Mouse (Mus musculus): Measurements from ENCODE around the gene Prune2. TPM values are rescaled to one million over a fixed set of nuclear protein-coding genes. Genes with fewer than 3 reads are reported as not detected.

Prune2 gene
- polyA plus RNA-seq, 1 experiment from 2014 or later = 2.6 TPM

GRCm38 (mm10) chr19:17244544-17244943 is 288.6 kb downstream of the Prune2 start:
- Histone ChIP-seq H3K9ac (ENCODE audit: low read length) (no peak overlapping the region), H3K9me3 (ENCODE audit: control insufficient read depth, low read length) (no peaks in the 10 kb centered on the region), H3K27me3 (ENCODE audit: control insufficient read depth, insufficient read depth, low read length) (no peaks in the 10 kb centered on the region), H3K4me3 (ENCODE audit: low read depth, low read length) (no peak overlapping the region), H3K4me2 (ENCODE audit: low read depth) (no peak overlapping the region), H3K27ac (ENCODE audit: low read depth, low read length) (no peak overlapping the region), H3K4me1 (ENCODE audit: control insufficient read depth, insufficient read depth, low read length) (no peaks in the 10 kb centered on the region), H3K36me3 (ENCODE audit: control insufficient read depth, insufficient read depth, low read length) (no peaks in the 10 kb centered on the region)
- DNase-seq (ENCODE audit: low spot score) (no peak), ATAC-seq (ENCODE audit: insufficient read depth, low FRiP score, low TSS enrichment) (no peak)
- WGBS = 80% methylated on average over 7 of the region's 7 CpGs

GRCm38 (mm10) chr19:17247352-17247925 is 291.5 kb downstream of the Prune2 start:
- H3K27me3 ChIP-seq (ENCODE audit: control insufficient read depth, insufficient read depth, low read length) = no peaks in the 10 kb centered on the region
- no peak for DNase-seq (ENCODE audit: low spot score)
- WGBS = 90% methylated on average over 8 of the region's 8 CpGs
- H3K4me3 ChIP-seq (ENCODE audit: low read depth, low read length) = no peak overlapping the region
- H3K36me3 ChIP-seq (ENCODE audit: control insufficient read depth, insufficient read depth, low read length) = no peaks in the 10 kb centered on the region
- no peak overlapping the region for H3K9ac ChIP-seq (ENCODE audit: low read length)
- H3K4me1 ChIP-seq (ENCODE audit: control insufficient read depth, insufficient read depth, low read length) = no peaks in the 10 kb centered on the region
- no peaks in the 10 kb centered on the region for H3K9me3 ChIP-seq (ENCODE audit: control insufficient read depth, low read length)
- H3K27ac ChIP-seq (ENCODE audit: low read depth, low read length) = no peak overlapping the region
- no peak for ATAC-seq (ENCODE audit: insufficient read depth, low FRiP score, low TSS enrichment)
- no peak overlapping the region for H3K4me2 ChIP-seq (ENCODE audit: low read depth)

- 83% methylated on average over 9 of the region's 9 CpGs for whole genome bisulfite sequencing
- no peak overlapping the region for H3K9ac ChIP-seq (ENCODE audit: low read length)
- ATAC-seq (ENCODE audit: insufficient read depth, low FRiP score, low TSS enrichment) (no peak), DNase-seq (ENCODE audit: low spot score) (no peak)
- H3K4me3 ChIP-seq (ENCODE audit: low read depth, low read length) = no peak overlapping the region
- no peaks in the 10 kb centered on the region for H3K9me3 ChIP-seq (ENCODE audit: control insufficient read depth, low read length)
- H3K4me2 ChIP-seq (ENCODE audit: low read depth) = no peak overlapping the region
- H3K4me1 ChIP-seq (ENCODE audit: control insufficient read depth, insufficient read depth, low read length) = no peaks in the 10 kb centered on the region
- no peaks in the 10 kb centered on the region for H3K27me3 ChIP-seq (ENCODE audit: control insufficient read depth, insufficient read depth, low read length)
- H3K27ac ChIP-seq (ENCODE audit: low read depth, low read length) = no peak overlapping the region
- no peaks in the 10 kb centered on the region for H3K36me3 ChIP-seq (ENCODE audit: control insufficient read depth, insufficient read depth, low read length)
Measured at GRCm38 (mm10) chr19:17249691-17250090, 293.8 kb downstream of the Prune2 start.

GRCm38 (mm10) chr19:17250801-17251200 is 294.9 kb downstream of the Prune2 start:
- 81% methylated on average over 7 of the region's 7 CpGs for WGBS
- H3K9ac ChIP-seq (ENCODE audit: low read length) = no peak overlapping the region
- H3K27me3 ChIP-seq (ENCODE audit: control insufficient read depth, insufficient read depth, low read length) = no peaks in the 10 kb centered on the region
- no peak overlapping the region for H3K4me3 ChIP-seq (ENCODE audit: low read depth, low read length)
- DNase-seq (ENCODE audit: low spot score) (no peak), ATAC-seq (ENCODE audit: insufficient read depth, low FRiP score, low TSS enrichment) (no peak)
- no peaks in the 10 kb centered on the region for H3K36me3 ChIP-seq (ENCODE audit: control insufficient read depth, insufficient read depth, low read length)
- no peaks in the 10 kb centered on the region for H3K4me1 ChIP-seq (ENCODE audit: control insufficient read depth, insufficient read depth, low read length)
- no peak overlapping the region for H3K4me2 ChIP-seq (ENCODE audit: low read depth)
- H3K27ac ChIP-seq (ENCODE audit: low read depth, low read length) = no peak overlapping the region
- H3K9me3 ChIP-seq (ENCODE audit: control insufficient read depth, low read length) = no peaks in the 10 kb centered on the region

- Histone ChIP-seq H3K27me3 (ENCODE audit: control insufficient read depth, insufficient read depth, low read length) (no peaks in the 10 kb centered on the region), H3K4me1 (ENCODE audit: control insufficient read depth, insufficient read depth, low read length) (no peaks in the 10 kb centered on the region), H3K27ac (ENCODE audit: low read depth, low read length) (no peak overlapping the region), H3K9me3 (ENCODE audit: control insufficient read depth, low read length) (no peaks in the 10 kb centered on the region), H3K4me3 (ENCODE audit: low read depth, low read length) (no peak overlapping the region), H3K36me3 (ENCODE audit: control insufficient read depth, insufficient read depth, low read length) (no peaks in the 10 kb centered on the region), H3K9ac (ENCODE audit: low read length) (no peak overlapping the region), H3K4me2 (ENCODE audit: low read depth) (no peak overlapping the region)
- no peak for DNase-seq (ENCODE audit: low spot score)
- 89% methylated on average over 8 of the region's 8 CpGs for WGBS
- no peak for ATAC-seq (ENCODE audit: insufficient read depth, low FRiP score, low TSS enrichment)
Measured at GRCm38 (mm10) chr19:17251453-17251852, 295.5 kb downstream of the Prune2 start.

- Histone ChIP-seq H3K4me3 (ENCODE audit: low read depth, low read length) (no peak overlapping the region), H3K9me3 (ENCODE audit: control insufficient read depth, low read length) (no peaks in the 10 kb centered on the region), H3K27ac (ENCODE audit: low read depth, low read length) (no peak overlapping the region), H3K9ac (ENCODE audit: low read length) (no peak overlapping the region), H3K36me3 (ENCODE audit: control insufficient read depth, insufficient read depth, low read length) (no peaks in the 10 kb centered on the region), H3K27me3 (ENCODE audit: control insufficient read depth, insufficient read depth, low read length) (no peaks in the 10 kb centered on the region), H3K4me2 (ENCODE audit: low read depth) (no peak overlapping the region), H3K4me1 (ENCODE audit: control insufficient read depth, insufficient read depth, low read length) (no peaks in the 10 kb centered on the region)
- 85% methylated on average over 3 of the region's 3 CpGs for WGBS
- DNase-seq (ENCODE audit: low spot score) (no peak), ATAC-seq (ENCODE audit: insufficient read depth, low FRiP score, low TSS enrichment) (no peak)
Measured at GRCm38 (mm10) chr19:17252845-17253244, 296.9 kb downstream of the Prune2 start.

GRCm38 (mm10) chr19:17255511-17255910 is 299.6 kb downstream of the Prune2 start:
- WGBS = 49% methylated on average over 4 of the region's 4 CpGs
- no peak overlapping the region for H3K4me2 ChIP-seq (ENCODE audit: low read depth)
- no peak overlapping the region for H3K4me3 ChIP-seq (ENCODE audit: low read depth, low read length)
- no peak overlapping the region for H3K9ac ChIP-seq (ENCODE audit: low read length)
- H3K9me3 ChIP-seq (ENCODE audit: control insufficient read depth, low read length) = no peaks in the 10 kb centered on the region
- ATAC-seq (ENCODE audit: insufficient read depth, low FRiP score, low TSS enrichment) (no peak; the same call in 1 of the 2 replicates), DNase-seq (ENCODE audit: low spot score) (no peak)
- no peak overlapping the region for H3K27ac ChIP-seq (ENCODE audit: low read depth, low read length)
- H3K27me3 ChIP-seq (ENCODE audit: control insufficient read depth, insufficient read depth, low read length) = no peaks in the 10 kb centered on the region
- no peaks in the 10 kb centered on the region for H3K36me3 ChIP-seq (ENCODE audit: control insufficient read depth, insufficient read depth, low read length)
- H3K4me1 ChIP-seq (ENCODE audit: control insufficient read depth, insufficient read depth, low read length) = no peaks in the 10 kb centered on the region

GRCm38 (mm10) chr19:17256388-17256787 is 300.5 kb downstream of the Prune2 start:
- no peaks in the 10 kb centered on the region for H3K27me3 ChIP-seq (ENCODE audit: control insufficient read depth, insufficient read depth, low read length)
- 62% methylated on average over 8 of the region's 8 CpGs for WGBS
- H3K9me3 ChIP-seq (ENCODE audit: control insufficient read depth, low read length) = no peaks in the 10 kb centered on the region
- no peak overlapping the region for H3K9ac ChIP-seq (ENCODE audit: low read length)
- H3K4me1 ChIP-seq (ENCODE audit: control insufficient read depth, insufficient read depth, low read length) = no peaks in the 10 kb centered on the region
- no peak overlapping the region for H3K4me2 ChIP-seq (ENCODE audit: low read depth)
- DNase-seq (ENCODE audit: low spot score) (no peak), ATAC-seq (ENCODE audit: insufficient read depth, low FRiP score, low TSS enrichment) (peak; percentile 64; the same call in 1 of the 2 replicates)
- H3K4me3 ChIP-seq (ENCODE audit: low read depth, low read length) = no peak overlapping the region
- H3K27ac ChIP-seq (ENCODE audit: low read depth, low read length) = no peak overlapping the region
- no peaks in the 10 kb centered on the region for H3K36me3 ChIP-seq (ENCODE audit: control insufficient read depth, insufficient read depth, low read length)

- Histone ChIP-seq H3K27me3 (ENCODE audit: control insufficient read depth, insufficient read depth, low read length) (no peaks in the 10 kb centered on the region), H3K9me3 (ENCODE audit: control insufficient read depth, low read length) (no peaks in the 10 kb centered on the region), H3K4me3 (ENCODE audit: low read depth, low read length) (no peak overlapping the region), H3K4me2 (ENCODE audit: low read depth) (no peak overlapping the region), H3K4me1 (ENCODE audit: control insufficient read depth, insufficient read depth, low read length) (no peaks in the 10 kb centered on the region), H3K27ac (ENCODE audit: low read depth, low read length) (no peak overlapping the region), H3K36me3 (ENCODE audit: control insufficient read depth, insufficient read depth, low read length) (no peaks in the 10 kb centered on the region), H3K9ac (ENCODE audit: low read length) (no peak overlapping the region)
- 79% methylated on average over 10 of the region's 10 CpGs for WGBS
- no peak for DNase-seq (ENCODE audit: low spot score)
- ATAC-seq (ENCODE audit: insufficient read depth, low FRiP score, low TSS enrichment) = no peak
Measured at GRCm38 (mm10) chr19:17256867-17257266, 300.9 kb downstream of the Prune2 start.
